Mouse (Mus musculus): ENCODE data around the gene Cnpy2.

Cnpy2 gene

GRCm38 (mm10) chr10:128368402-128369217 lies 46.4 kb downstream of the Cnpy2 start, which contains the start of gene Coq10a:
Coq10a (minus strand) TSS chr10:128368997.
- peak; percentile 95 for DNase-seq (ENCODE audit: low spot score)

GRCm38 (mm10) chr10:128369218-128369543 lies 46.9 kb downstream of the Cnpy2 start:
- DNase-seq (ENCODE audit: low spot score), result no peak

- no peak for DNase-seq (ENCODE audit: low spot score)
Measured at GRCm38 (mm10) chr10:128369599-128369998, 47.3 kb downstream of the Cnpy2 start.

GRCm38 (mm10) chr10:128370021-128370420 lies 47.8 kb downstream of the Cnpy2 start:
- no peak for DNase-seq (ENCODE audit: low spot score)

- DNase-seq (ENCODE audit: low spot score), result no peak
Measured at GRCm38 (mm10) chr10:128370601-128371000, 48.3 kb downstream of the Cnpy2 start.

GRCm38 (mm10) chr10:128372142-128372541 lies 49.9 kb downstream of the Cnpy2 start:
- no peak for DNase-seq (ENCODE audit: low spot score)

GRCm38 (mm10) chr10:128372989-128373748 lies 50.9 kb downstream of the Cnpy2 start:
- DNase-seq (ENCODE audit: low spot score), result no peak

GRCm38 (mm10) chr10:128374393-128374792 lies 52.1 kb downstream of the Cnpy2 start:
- no peak for DNase-seq (ENCODE audit: low spot score)

- no peak for DNase-seq (ENCODE audit: low spot score)
Measured at GRCm38 (mm10) chr10:128376099-128376454, 53.8 kb downstream of the Cnpy2 start.

GRCm38 (mm10) chr10:128376455-128377211 lies 54.4 kb downstream of the Cnpy2 start, which contains the start of gene Ankrd52:
Ankrd52 (plus strand) TSS chr10:128377115.
- DNase-seq (ENCODE audit: low spot score), result peak; percentile 77

All from embryo, embryonic 10 days (tissue).